Mouse (Mus musculus) layer of hippocampus, postnatal 14 days (tissue): ENCODE results near the gene Adcyap1r1. TPM values are rescaled to one million over a fixed set of nuclear protein-coding genes. Genes with fewer than 3 reads are reported as not detected.

Experiments used
- DNase-seq, 2 experiments: peaks; one replicate each; pipeline ENCODE4 v3.0.0; 2021 to 2022; ENCODE audit warnings: low spot score in 2 of 2, mixed read lengths in 1 of 2
- total RNA-seq, 2 experiments: library from RNA; stranded (reverse); gene quantifications; 2 replicates each; pipeline ENCODE4 v1.2.3; 2021

Gene Adcyap1r1
- total RNA-seq, 2 experiments from 2014 or later: 134 TPM

DNA sequence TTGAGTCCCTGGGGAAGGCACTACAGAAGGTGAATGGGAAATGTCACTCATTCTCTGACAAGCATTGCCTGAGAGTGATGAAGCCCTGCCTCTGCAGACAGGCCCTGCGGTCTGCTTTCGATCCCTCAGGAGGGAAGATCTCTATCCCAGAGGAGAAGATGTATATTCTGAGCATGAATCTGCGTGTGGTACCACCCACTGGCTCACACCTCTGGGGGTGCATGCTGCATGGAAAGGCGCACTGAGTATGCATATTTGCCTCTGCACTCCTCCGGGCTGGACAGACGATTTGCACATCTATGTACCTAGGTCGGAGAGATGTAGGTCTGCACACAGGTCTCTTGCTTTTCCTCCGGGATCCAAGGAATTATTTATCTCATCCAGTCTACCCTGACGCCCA is 3.6 kb upstream of the Adcyap1r1 start:
- DNase-seq: no peak

DNA sequence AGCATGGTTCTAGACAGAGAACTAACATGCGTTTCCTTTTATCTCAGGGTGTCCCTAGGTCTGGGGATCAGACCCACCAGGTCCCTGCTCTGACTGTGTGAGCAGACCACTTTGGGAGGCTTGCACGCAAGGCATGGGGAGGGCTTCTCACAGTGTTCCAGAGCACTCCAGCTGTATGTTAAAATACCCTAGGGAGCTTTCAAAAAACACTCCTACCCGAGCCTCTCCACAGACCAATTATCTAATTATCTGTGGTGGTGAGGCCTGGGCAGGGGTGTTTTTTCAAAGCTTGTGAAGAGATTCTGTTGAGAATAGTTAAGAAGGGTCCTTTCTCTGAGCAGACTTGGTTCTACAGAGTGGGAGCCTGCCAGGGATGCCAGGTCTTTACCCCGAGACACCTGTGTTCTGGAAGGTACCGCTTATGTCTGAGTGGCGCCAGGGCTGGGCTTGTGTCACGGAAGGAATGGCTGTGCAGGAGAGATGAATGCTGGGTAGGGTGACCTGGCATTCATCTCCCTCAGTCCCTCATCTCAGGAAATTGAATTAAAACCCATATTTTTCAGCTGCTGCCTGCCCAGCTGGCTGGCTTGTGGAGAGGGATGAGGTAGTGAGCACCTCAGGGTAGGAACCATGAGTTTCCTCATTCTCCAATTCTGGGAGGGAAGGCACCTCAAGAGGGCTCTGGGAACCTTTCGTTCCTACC is 2.7 kb upstream of the Adcyap1r1 start:
- no peak for DNase-seq

DNA sequence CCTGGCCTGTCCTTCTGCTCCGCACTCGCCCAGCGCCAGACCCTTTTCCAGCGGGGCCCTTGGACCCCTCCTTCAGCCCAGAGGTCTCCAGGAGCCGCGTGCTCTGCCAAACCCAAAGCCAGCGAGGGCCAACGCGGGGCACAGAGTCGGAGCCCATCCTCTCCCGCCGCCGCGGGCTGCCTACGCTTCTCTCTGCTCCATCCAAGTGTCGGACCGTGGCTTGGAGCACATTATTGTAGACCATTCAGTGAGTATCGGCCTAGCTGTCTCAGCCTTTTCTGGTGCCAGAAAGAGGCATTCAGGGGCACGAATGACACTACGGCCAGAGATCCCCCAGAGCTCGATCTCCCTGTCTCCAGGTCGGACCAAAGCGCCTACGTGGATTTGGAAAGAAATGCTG is 603 bp downstream of the Adcyap1r1 start:
- no peak for DNase-seq

DNA sequence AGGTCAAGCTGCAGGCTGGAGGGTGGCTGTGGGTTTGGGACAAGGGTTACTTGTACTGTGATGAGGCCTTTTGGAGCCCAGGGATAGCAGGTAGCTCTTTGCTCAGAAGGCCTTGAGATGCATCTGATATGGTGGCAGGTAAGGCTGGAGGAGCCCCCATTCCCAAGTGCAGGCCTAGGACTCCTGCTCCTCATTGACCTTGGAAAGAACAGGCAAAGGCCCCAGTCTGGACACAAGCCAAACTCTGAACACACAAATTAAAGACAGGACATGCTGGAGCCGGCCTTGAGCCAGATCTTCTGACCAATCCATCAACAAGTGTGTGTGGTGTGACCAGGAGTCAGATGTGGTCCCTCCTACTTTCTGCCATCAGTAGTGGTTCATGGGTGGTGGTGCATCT is 1.8 kb downstream of the Adcyap1r1 start:
- peak; percentile 38 to 51 for DNase-seq

DNA sequence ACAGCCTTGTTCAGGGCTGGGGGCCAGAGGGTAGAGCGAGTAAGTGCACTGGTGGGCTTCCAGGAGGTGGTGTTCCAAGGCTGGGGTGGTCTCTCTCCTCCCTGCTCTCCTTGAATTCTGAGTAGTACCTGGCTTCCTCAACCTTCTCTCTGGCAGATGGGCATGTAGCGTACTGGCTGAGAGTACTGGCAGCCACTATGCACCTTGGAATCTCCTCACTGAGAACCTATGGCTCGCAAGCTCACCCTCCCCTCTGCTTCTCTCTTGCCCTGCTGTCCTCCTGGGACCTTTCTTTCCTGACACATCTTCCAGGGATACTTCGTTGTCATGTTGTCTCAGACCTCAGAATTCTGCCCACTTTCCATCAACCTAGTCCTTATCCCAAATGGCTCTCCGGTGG is 3.9 kb downstream of the Adcyap1r1 start:
- no peak for DNase-seq

DNA sequence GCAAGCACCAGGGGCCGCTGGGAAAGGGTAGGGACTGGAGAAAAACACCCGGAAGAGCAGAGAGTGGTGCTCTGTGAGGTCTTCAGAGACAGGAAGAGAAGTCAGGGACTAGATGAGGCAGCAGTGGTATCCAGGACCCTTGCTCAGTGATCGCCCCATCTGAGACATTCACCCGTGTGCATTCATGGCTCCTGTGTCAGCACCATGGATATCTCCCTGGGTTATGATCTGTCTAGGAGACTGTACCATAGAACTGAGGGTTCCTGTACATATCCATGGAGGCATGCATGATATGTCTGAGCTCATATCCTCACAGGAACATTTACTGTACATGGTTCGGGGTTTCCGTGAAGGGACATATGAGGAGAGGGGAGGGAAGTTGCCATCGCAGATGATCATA is 5.9 kb downstream of the Adcyap1r1 start:
- DNase-seq: no peak

DNA sequence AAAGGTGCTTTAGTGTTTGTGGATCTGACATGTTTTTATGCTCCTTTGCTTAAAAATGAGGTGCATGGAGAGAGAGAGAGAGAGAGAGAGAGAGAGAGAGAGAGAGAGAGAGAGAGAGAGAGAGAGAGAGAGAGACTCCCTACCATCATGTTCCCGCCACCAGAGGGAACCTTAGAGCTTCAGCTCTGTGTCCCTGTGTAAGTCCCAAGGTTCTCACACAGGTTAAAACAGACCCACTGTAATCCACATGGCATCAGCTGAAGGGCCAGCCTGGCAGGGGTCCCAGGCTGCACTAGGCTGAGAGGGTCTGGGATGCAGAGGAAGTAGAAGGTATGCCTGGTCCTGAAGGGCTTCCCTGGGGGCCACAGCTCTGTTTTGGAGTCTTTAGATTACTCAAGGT is 6.4 kb downstream of the Adcyap1r1 start:
- no peak for DNase-seq

DNA sequence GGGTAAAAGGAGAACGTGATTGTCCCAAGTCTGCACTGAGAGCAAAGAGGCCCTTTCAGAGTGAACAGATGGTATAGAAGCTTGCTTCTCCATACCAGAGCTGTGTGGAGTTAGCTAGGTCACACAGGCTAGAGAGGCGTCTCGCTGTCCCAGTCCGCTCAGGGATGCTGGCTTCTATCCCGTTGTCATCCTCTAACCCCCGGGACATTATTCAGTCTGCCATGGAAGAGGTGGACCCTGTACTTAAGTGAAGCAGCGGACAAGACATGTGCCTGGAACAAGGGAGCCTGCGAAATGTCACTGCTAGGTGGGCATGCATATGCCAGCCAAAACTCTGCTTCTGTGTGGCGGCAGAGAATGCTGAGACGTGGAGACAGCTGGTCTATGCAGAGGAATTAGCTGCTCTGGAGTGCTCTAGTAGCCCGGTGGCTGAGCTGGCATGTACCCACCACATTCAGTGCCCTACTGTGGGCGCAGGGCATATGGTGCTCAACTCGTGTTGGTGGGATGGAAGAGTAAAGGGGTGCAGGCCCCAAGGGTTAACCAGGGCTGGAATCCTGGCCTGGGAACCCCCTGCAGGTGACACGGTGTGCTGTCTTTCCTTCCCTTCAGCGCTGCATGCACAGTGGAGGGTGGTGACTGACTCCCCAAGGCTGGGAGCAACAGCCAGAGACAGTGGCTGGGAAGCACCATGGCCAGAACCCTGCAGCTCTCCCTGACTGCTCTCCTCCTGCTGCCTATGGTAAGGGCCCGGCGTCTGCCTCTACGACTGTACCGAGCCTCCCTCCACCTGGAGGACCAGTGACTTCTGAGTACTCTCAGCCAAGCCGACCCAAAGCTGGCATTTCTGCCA is 8.0 kb downstream of the Adcyap1r1 start:
- DNase-seq: no peak

DNA sequence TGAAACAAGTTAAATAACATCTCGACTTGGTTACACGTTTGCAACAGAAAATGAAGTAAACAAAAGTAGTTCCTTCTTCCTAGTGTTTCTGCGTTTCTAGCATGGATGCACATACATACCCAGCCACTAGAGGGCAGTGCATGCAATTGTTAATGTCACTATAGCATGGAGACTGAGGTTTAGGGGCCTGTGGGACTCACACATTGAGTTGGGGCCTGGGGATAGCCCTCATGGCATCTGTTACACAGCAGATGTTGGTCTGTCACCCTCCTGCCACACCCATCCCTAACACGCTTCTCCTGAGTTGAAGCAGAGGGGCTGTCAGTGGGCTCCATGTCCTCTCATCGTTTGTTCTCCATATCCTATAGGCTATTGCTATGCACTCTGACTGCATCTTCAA is 9.4 kb downstream of the Adcyap1r1 start:
- DNase-seq: no peak

DNA sequence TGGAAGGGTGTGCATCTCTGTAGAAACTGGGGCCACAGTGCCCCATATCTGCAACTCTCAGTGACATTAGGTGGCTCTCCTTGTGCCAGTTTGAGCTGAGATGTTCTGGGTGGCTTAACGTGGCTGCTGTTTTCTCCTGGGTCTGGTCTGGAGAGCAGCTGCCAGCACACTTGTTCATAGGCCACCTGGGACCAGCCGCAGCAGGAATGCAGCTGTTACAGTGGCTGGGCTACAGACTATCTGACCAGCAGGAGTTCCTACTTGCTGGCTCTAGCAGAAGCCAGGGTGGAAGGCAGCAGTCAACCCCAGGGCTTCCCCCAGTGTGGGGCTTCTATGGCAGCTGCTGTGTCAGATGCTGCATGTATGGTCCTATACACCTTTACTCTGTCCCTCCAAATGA is 9.9 kb downstream of the Adcyap1r1 start:
- no peak for DNase-seq

DNA sequence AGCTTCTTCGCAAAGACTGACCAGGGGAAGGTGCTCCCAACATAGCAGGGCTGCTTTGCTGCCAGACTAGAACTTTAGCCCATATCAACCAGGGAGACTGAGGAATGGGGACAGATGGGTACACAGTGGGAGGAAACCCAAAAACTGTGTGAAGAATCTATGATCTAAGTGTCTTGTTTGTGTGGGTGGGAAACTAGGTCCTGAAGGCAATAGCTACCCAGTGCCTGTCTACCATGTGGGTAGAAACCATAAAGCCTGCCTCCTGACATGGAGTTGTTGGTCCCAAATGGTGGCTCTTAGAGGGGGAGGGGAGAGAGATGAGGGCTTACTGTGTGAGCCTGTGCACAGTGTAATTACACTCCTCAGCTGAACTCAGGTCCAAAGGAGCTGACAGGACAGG is 10.6 kb downstream of the Adcyap1r1 start:
- DNase-seq: no peak

DNA sequence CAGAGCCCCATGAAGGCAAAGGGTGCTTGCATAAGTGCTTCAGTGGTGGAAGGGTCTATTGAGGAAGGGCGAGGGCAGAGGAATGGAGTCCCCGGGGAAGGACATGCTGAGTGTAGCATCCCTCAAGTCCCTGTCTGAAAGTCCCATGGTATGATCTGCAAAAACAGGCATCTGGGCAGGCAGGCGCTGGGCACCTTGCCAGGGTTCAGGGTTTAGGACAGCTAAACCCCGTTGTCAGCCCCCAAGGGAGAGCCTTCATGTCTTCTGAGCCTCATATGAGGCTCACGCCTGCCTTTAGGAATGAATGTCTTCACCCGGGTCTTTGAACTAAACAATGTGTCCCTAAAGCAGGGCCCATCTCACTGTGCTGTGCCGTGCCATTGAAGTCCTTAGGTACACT is 12.2 kb downstream of the Adcyap1r1 start:
- no peak for DNase-seq

DNA sequence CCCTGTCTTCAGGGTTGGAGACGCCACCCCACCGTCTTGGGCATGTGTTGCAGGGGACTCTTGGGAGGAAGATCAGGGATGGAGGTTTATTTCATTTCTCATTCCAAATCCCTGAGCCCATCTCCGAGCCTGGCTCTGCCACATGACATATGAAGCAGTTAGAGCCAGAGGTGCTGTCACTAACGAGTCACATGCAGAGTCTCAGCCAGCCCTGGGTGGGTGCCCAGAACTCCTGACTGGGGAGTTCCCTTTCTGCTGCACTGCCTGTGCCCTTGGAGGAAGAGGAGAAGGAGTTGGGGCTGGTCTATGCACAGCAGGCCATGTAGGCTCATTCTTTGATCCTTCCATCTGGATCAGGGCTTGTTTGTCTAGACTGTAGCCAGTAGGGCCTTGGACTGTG is 13.5 kb downstream of the Adcyap1r1 start:
- no peak for DNase-seq

DNA sequence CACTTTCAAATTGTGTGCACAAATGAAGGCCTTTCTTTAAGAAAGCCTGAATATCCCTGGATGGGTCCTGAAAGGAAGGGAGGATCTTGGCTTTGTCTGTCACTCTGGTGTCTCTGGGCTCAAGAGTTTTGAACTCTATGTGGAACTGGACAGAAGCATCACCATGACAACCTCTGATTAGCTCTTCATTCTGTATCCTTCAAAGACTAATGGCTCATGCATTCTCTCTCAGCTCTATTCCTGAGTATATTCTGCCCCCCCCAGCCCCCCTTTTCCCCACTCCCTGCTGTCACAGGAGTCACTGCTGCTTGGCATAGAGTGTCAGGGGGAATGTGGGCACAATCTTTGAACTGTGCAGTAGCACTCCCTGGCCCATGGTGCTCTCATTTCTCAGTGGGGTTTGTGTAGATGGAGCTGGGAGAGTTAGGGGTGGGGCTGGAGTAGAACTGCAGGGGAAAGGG is 14.6 kb downstream of the Adcyap1r1 start:
- no peak for DNase-seq

DNA sequence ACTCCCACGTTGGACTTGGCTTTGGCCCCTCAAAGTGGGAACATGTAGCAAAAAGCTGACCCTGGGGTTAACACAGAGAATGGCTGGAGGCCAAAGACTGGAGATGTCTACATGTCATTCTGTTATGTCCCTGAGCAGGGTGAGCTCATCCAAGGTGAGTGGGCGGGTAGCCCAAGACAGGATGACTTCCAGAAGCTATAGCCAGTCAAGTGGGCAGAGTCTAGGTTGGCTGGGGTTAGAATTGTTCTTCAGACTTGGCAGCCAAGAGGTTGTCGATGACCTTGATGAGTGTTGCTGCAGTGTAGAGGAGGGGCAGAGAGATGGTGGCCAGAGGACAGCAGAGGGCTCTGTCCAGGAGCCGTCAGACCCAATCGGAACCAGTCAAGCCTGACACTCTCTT is 18.9 kb downstream of the Adcyap1r1 start:
- DNase-seq: no peak

DNA sequence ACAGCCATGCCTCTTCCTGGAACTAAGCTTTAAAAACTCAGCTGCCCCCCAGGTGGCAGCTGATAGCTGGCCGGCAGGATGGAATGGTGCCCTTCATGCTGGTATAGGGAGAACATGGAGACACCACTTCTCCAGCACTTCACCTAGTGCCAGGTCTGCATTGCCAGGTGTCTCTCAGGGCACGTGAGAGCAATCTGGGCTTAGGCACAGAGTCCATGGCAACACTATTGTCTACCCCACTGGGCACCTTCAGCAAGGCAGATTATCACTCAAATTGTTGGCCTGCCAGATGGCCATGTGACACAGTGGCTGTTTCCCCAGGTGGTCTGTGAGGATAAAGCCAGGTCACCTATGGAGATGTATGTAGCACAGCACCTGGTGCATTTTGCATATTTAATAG is 20.6 kb downstream of the Adcyap1r1 start:
- DNase-seq: no peak

DNA sequence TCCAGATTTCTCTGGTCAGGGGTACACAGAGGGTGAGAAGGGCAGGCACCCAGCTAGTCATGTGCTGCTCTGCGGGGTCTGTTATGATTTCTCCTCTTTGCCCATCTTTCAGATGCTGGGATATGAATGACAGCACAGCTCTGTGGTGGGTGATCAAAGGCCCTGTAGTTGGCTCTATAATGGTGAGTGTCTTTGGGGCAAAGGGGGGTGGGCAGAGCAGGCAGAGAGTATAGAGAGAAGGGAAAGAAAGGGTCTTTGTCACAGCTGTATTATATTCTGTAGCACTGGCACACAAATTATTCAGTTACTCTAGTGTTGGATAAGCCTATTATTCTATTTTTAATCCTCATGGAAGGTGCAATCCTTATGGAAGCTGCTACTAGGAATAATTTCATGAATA is 29.2 kb downstream of the Adcyap1r1 start:
- DNase-seq: no peak

DNA sequence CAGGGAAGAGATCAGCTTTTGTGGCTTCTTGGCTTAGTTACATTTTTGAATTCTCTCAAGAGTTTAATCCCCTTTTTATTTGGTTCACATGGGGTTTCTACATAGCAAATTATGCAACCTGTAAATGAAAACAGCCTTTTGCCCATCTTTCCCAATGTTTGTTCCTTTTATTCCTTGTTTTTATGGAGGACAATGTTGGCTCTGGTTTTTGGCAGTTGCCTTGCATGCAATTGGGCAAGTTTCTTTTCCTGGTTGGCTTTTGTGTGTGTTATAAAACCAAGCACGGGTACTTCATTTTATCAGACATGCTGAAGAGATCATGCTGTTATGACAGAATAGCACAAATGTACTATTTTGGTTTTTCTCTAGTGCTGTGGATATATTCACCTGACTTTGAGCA is 30.7 kb downstream of the Adcyap1r1 start:
- no peak for DNase-seq

DNA sequence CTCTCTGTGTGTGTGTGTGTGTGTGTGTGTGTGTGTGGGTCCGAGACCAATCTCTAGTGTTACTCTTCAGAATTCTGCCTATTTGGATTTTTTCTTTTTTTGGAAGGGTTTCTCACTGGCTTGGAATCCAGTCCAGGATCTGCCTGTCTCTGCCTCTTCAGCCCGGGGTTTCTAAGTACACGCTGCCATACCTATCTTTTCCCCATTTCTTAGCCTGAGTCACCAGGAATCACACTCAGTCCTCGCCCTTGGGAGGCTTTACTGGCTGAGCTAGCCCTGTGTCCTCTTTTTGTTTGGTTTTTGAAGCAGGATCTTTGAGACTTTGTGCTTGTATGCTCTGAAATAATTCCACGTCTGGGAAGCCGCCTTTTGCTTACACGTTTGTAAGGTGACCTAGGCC is 31.6 kb downstream of the Adcyap1r1 start:
- no peak for DNase-seq

DNA sequence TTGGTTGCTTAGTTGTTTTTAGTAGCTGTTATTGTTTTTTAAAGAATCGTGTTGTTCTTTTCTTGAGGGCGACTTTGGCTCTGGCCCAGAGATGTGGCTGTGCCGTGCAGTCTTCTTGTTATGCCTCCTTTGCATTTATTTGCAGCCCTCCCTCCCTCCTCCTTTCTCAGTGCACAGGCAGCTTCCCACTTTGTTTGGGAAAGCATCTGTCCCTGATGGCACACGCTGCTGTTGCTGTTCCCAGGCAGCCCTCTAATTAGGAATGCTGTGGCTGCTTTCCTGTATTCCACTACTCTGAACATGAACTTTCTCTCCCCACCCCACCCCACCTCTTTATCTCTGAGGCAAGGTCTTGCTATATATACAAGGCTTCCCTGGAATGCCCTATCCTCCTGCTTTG is 32.4 kb downstream of the Adcyap1r1 start:
- DNase-seq: peak; percentile 51 to 71

DNA sequence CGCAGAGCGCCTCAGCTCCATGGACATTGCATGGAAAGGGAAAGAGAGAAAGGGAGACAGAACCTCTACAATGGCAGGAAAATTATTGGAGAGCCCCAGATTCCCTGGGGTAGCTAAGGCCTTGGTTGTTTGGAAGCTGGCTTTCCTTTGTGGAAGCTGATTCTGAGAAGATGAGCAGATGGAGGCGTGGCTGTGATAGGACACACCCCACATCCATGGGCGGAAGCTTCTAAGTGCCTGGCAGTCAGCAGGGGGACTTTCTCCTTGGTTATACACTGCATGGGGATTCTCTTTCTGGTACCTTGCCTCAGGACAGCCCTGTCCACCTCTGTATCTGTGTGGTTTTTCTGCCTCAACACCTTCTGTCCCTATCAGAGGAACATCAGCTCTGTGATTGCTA is 33.4 kb downstream of the Adcyap1r1 start:
- DNase-seq: no peak

DNA sequence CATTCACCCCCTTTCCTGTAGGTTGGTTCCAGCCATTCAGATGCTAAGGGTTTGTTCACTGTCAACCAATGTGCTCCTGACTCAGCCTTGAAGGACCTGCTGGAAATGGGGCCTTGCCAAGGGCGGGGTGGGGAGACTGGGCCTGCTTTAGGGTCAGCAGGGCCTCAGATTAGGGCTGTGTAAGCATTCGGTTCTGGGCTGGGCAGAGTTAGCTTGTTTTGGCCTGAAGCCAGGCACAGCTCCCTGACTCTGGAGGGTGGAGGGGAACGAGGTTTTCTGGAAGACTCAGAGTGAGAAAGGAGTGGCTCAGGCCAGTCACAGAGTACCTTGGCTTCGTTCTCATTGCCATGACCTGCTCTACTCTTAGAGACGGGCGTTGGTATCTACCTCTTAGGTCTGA is 35.9 kb downstream of the Adcyap1r1 start:
- no peak for DNase-seq

DNA sequence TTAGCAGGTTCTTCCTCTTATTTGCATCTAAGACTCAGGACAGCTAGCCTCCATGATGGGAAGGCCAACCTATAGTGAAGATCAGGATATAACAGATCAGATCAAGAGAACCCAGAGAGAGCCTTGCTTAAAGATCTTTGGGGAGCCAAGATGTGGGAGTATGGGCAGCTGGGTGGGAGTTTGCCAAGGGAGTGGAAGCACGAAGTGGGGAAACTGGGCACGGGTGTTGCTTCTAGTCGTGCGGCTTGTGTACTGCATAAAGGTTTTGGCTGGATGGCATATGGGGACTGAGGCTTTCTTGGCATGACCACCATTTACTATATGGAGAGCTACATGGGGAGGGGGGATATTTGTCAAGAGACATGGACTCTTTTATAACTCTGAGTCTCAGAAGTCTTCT is 44.4 kb downstream of the Adcyap1r1 start:
- DNase-seq: no peak
